Mouse (Mus musculus) lung, postnatal 0 days (tissue): Measurements from ENCODE around the gene Cdk2ap2. TPM values are rescaled to one million over a fixed set of nuclear protein-coding genes. Genes with fewer than 3 reads are reported as not detected.
"Not testable (repeated sequence)": the region's sequence is repeated elsewhere in the genome, so short reads cannot be mapped to it uniquely, and the experiment has no call there.

Experiments used
- ATAC-seq: fragments of 200-750 bp; cut with Nextera tagmentation; 2 replicates; pipeline ENCODE4 v1.8.0; 2017; ENCODE audit warnings: moderate library complexity
- DNase-seq: peaks from one replicate; pipeline ENCODE4 v3.0.0-alpha.2; 2016; ENCODE audit warnings: low spot score
- H3K27ac ChIP-seq: fragments of 300-500 bp; sonication (generic); 2 replicates; pipeline ENCODE4 v1.5.1; 2014; ENCODE audit warnings: antibody characterized with exemption, mild to moderate bottlenecking, low read length, mixed read lengths
- H3K27me3 ChIP-seq: fragments of 300-500 bp; sonication (generic); replicated peaks from 2 replicates; pipeline ENCODE4 v1.6.1; 2014; ENCODE audit warnings: low read length, mixed read lengths; ENCODE audit not compliant: insufficient read depth
- H3K36me3 ChIP-seq: fragments of 300-500 bp; sonication (generic); 2 replicates; pipeline ENCODE4 v1.6.1; 2014; ENCODE audit warnings: low read length, mixed read lengths; ENCODE audit not compliant: insufficient read depth
- H3K4me1 ChIP-seq: fragments of 300-500 bp; sonication (generic); 2 replicates; pipeline ENCODE4 v1.6.1; 2014; ENCODE audit warnings: antibody characterized with exemption, low read depth, low read length, mixed read lengths; ENCODE audit not compliant: insufficient read depth
- H3K4me2 ChIP-seq: fragments of 300-500 bp; sonication (generic); replicated peaks from 2 replicates; pipeline ENCODE4 v1.6.1; 2014; ENCODE audit warnings: low read depth, mild to moderate bottlenecking, low read length, moderate library complexity, mixed read lengths
- H3K4me3 ChIP-seq: fragments of 300-500 bp; sonication (generic); 2 replicates; pipeline ENCODE4 v1.5.1; 2014; ENCODE audit warnings: low read depth, low read length
- H3K9ac ChIP-seq: fragments of 300-500 bp; sonication (generic); replicated peaks from 2 replicates; pipeline ENCODE4 v1.6.1; 2014; ENCODE audit warnings: low read depth, mild to moderate bottlenecking
- H3K9me3 ChIP-seq: fragments of 300-500 bp; sonication (generic); 2 replicates; pipeline ENCODE4 v1.6.1; 2016; ENCODE audit warnings: low read length, mixed read lengths
- CTCF ChIP-seq: IDR thresholded peaks from 2 replicates; pipeline ENCODE4 v1.5.1; 2016; ENCODE audit warnings: antibody characterized with exemption, mild to moderate bottlenecking
- EP300 ChIP-seq: IDR thresholded peaks from 2 replicates; pipeline ENCODE4 v1.6.1; 2016; ENCODE audit warnings: antibody characterized with exemption, mild to moderate bottlenecking, control low read depth
- WGBS: fragments of 180-500 bp; shearing (Covaris S2); extraction: QIAGEN DNeasy Blood & Tissue Kit; methylation state at CpG from one replicate; pipeline ENCODE4 v1.1.7; 2014; 5-methylcytosine and 5-hydroxymethylcytosine counted together
- polyA plus RNA-seq: library from polyadenylated mRNA; unstranded; fragments of >200 nt; fragmentation: Nextera tagmentation; extraction: Ambion mirVana; gene quantifications from 2 replicates; pipeline ENCODE4 v1.2.1, GENCODE M21; 2015

The Cdk2ap2 gene
- polyA plus RNA-seq, 1 experiment from 2014 or later, result 154 TPM

- Histone ChIP-seq H3K4me1 (peaks cover 7% of the 10 kb centered on the region; the same call in 1 of the 2 replicates), H3K27ac (no peak overlapping the region), H3K9me3 (no peaks in the 10 kb centered on the region), H3K9ac (no peak overlapping the region), H3K4me3 (no peak overlapping the region), H3K27me3 (no peaks in the 10 kb centered on the region), H3K4me2 (no peak overlapping the region), H3K36me3 (peaks cover 20% of the 10 kb centered on the region; the same call in 1 of the 2 replicates)
- ATAC-seq (no peak), DNase-seq (no peak)
- TF ChIP-seq EP300, result no peak
- no peak for TF ChIP-seq CTCF
- WGBS, result 86% methylated on average over 11 of the region's 11 CpGs
These were observed 18.8 kb downstream of the Cdk2ap2 start for GRCm38 (mm10) chr19:4115816-4116215.

- 96% methylated on average over 7 of the region's 7 CpGs for WGBS
These were observed 20.0 kb downstream of the Cdk2ap2 start for GRCm38 (mm10) chr19:4117006-4117405.

GRCm38 (mm10) chr19:4118350-4118749 is 21.4 kb downstream of the Cdk2ap2 start:
- WGBS, result 92% methylated on average over 2 of the region's 2 CpGs

More at GRCm38 (mm10) chr19:4117006-4117405, 20.0 kb downstream of the Cdk2ap2 start:
- H3K9ac ChIP-seq, result no peak overlapping the region
- DNase-seq (no peak), ATAC-seq (no peak)
- no peak overlapping the region for H3K27ac ChIP-seq
- peaks cover 16% of the 10 kb centered on the region; the same call in 1 of the 2 replicates for H3K36me3 ChIP-seq
- no peaks in the 10 kb centered on the region for H3K9me3 ChIP-seq
- no peak overlapping the region for H3K4me3 ChIP-seq
- peaks cover 7% of the 10 kb centered on the region; the same call in 1 of the 2 replicates for H3K4me1 ChIP-seq
- TF ChIP-seq EP300, result no peak
- H3K4me2 ChIP-seq, result no peak overlapping the region
- no peaks in the 10 kb centered on the region for H3K27me3 ChIP-seq

GRCm38 (mm10) chr19:4119716-4120487 is 22.9 kb downstream of the Cdk2ap2 start:
- peaks cover 6% of the 10 kb centered on the region; the same call in 1 of the 2 replicates for H3K36me3 ChIP-seq
- H3K9me3 ChIP-seq, result no peaks in the 10 kb centered on the region
- H3K4me3 ChIP-seq, result no peak overlapping the region
- no peak overlapping the region for H3K27ac ChIP-seq
- 0 out of 2 replicates have a peak overlapping the region, but pooled peaks have one; percentile 5 for H3K9ac ChIP-seq
- 70% methylated on average over 6 of the region's 6 CpGs for WGBS
- DNase-seq (no peak), ATAC-seq (no peak)
- TF ChIP-seq CTCF (no peak), EP300 (no peak)
- H3K4me2 ChIP-seq, result no peak overlapping the region
- H3K4me1 ChIP-seq, result peaks cover 5% of the 10 kb centered on the region; the same call in 1 of the 2 replicates
- H3K27me3 ChIP-seq, result no peaks in the 10 kb centered on the region

More at GRCm38 (mm10) chr19:4118350-4118749, 21.4 kb downstream of the Cdk2ap2 start:
- peaks cover 6% of the 10 kb centered on the region; the same call in 1 of the 2 replicates for H3K4me1 ChIP-seq
- H3K4me3 ChIP-seq, result no peak overlapping the region
- H3K36me3 ChIP-seq, result peaks cover 15% of the 10 kb centered on the region; the same call in 1 of the 2 replicates
- DNase-seq, result no peak
- no peak for ATAC-seq
- no peak for TF ChIP-seq CTCF
- no peak for TF ChIP-seq EP300
- no peak overlapping the region for H3K4me2 ChIP-seq
- H3K9ac ChIP-seq, result no peak overlapping the region
- H3K9me3 ChIP-seq, result no peaks in the 10 kb centered on the region
- H3K27me3 ChIP-seq, result no peaks in the 10 kb centered on the region
- H3K27ac ChIP-seq, result no peak overlapping the region

- H3K9ac ChIP-seq, result 0 out of 2 replicates have a peak overlapping the region, but pooled peaks have one; percentile 5
- WGBS, result 98% methylated on average over 2 of the region's 2 CpGs
- H3K4me2 ChIP-seq, result peak overlapping the region; percentile 49
- ATAC-seq (no peak), DNase-seq (no peak)
- peaks cover 5% of the 10 kb centered on the region; the same call in 1 of the 2 replicates for H3K4me1 ChIP-seq
- H3K27me3 ChIP-seq, result no peaks in the 10 kb centered on the region
- H3K4me3 ChIP-seq, result 0 out of 2 replicates have a peak overlapping the region, but pooled peaks have one; percentile 42
- TF ChIP-seq EP300 (no peak), CTCF (no peak)
- H3K9me3 ChIP-seq, result no peaks in the 10 kb centered on the region
- H3K36me3 ChIP-seq, result no peaks in the 10 kb centered on the region
- no peak overlapping the region for H3K27ac ChIP-seq
These were observed 23.5 kb downstream of the Cdk2ap2 start for GRCm38 (mm10) chr19:4120496-4120895.

GRCm38 (mm10) chr19:4121097-4121805 is 24.3 kb downstream of the Cdk2ap2 start:
- Histone ChIP-seq H3K4me3 (peak overlapping the region; percentile 42), H3K36me3 (no peaks in the 10 kb centered on the region), H3K27ac (peak overlapping the region; percentile 68), H3K4me2 (peak overlapping the region; percentile 49), H3K9ac (peak overlapping the region; percentile 32; the same call in 1 of the 2 replicates), H3K9me3 (no peaks in the 10 kb centered on the region), H3K27me3 (no peaks in the 10 kb centered on the region), H3K4me1 (peaks cover 5% of the 10 kb centered on the region; the same call in 1 of the 2 replicates)
- ATAC-seq (peak; percentile 82), DNase-seq (peak; percentile 99)
- TF ChIP-seq EP300, result no peak
- no peak for TF ChIP-seq CTCF
- WGBS, result 2% methylated on average over 38 of the region's 38 CpGs

- H3K9ac ChIP-seq, H3K27me3 ChIP-seq, H3K9me3 ChIP-seq, H3K36me3 ChIP-seq, H3K4me3 ChIP-seq, ATAC-seq, H3K4me1 ChIP-seq, H3K27ac ChIP-seq, H3K4me2 ChIP-seq: not testable (repeated sequence)
- WGBS, result 53% methylated on average over 6 of the region's 6 CpGs
- peak; percentile 46 for DNase-seq
These were observed 24.9 kb downstream of the Cdk2ap2 start for GRCm38 (mm10) chr19:4121896-4122295.
